Mouse (Mus musculus) adrenal gland, postnatal 4 days (tissue): ENCODE data around the gene Rnpep. TPM values are rescaled to one million over a fixed set of nuclear protein-coding genes. Genes with fewer than 3 reads are reported as not detected.
"Not testable (repeated sequence)": the region's sequence is repeated elsewhere in the genome, so short reads cannot be mapped to it uniquely, and the experiment has no call there.

Experiments used
- DNase-seq, 2 experiments: peaks; one replicate each; pipeline ENCODE4 v3.0.0; 2021 to 2022; ENCODE audit warnings: low spot score in 2 of 2, mixed read lengths in 2 of 2
- total RNA-seq, 2 experiments: library from RNA; stranded (reverse); gene quantifications; 2 replicates each; pipeline ENCODE4 v1.2.3; 2021

Gene Rnpep
- total RNA-seq, 2 experiments from 2014 or later = 47.3 to 48.8 TPM

GRCm38 (mm10) chr1:135260931-135261330, 23.0 kb downstream of the Rnpep start:
- DNase-seq = no peak

GRCm38 (mm10) chr1:135259128-135259436, 24.8 kb downstream of the Rnpep start:
- DNase-seq = peak; percentile 39 to 58

- peak in 1 of 2 experiments; percentile 33 for DNase-seq
Observed at GRCm38 (mm10) chr1:135258380-135259127, 25.3 kb downstream of the Rnpep start, which contains the start of gene Elf3. Gene Elf3 (minus strand): TSS chr1:135258568.

- DNase-seq = no peak
Observed at GRCm38 (mm10) chr1:135256299-135256698, 27.6 kb downstream of the Rnpep start.

GRCm38 (mm10) chr1:135252854-135253253, 31.0 kb downstream of the Rnpep start:
- no peak for DNase-seq

GRCm38 (mm10) chr1:135251405-135251804, 32.5 kb downstream of the Rnpep start:
- no peak for DNase-seq

GRCm38 (mm10) chr1:135250706-135251105, 33.2 kb downstream of the Rnpep start:
- no peak for DNase-seq

GRCm38 (mm10) chr1:135248434-135248850, 35.4 kb downstream of the Rnpep start:
- DNase-seq = no peak

- DNase-seq = no peak
Observed at GRCm38 (mm10) chr1:135244014-135244413, 39.9 kb downstream of the Rnpep start.

GRCm38 (mm10) chr1:135240206-135240605, 43.7 kb downstream of the Rnpep start:
- DNase-seq = not testable (repeated sequence)

GRCm38 (mm10) chr1:135237131-135237851, 46.6 kb downstream of the Rnpep start:
- no peak for DNase-seq

GRCm38 (mm10) chr1:135234771-135235170, 49.1 kb downstream of the Rnpep start:
- DNase-seq = no peak

- no peak for DNase-seq
Observed at GRCm38 (mm10) chr1:135233961-135234360, 49.9 kb downstream of the Rnpep start.

- not testable (repeated sequence) for DNase-seq
Observed at GRCm38 (mm10) chr1:135231878-135232277, 52.0 kb downstream of the Rnpep start.

GRCm38 (mm10) chr1:135227339-135227950, 56.4 kb downstream of the Rnpep start:
- DNase-seq = no peak

- no peak for DNase-seq
Observed at GRCm38 (mm10) chr1:135224981-135225604, 58.8 kb downstream of the Rnpep start.

- no peak for DNase-seq
Observed at GRCm38 (mm10) chr1:135224147-135224546, 59.7 kb downstream of the Rnpep start.

- DNase-seq = no peak
Observed at GRCm38 (mm10) chr1:135217607-135218233, 66.2 kb downstream of the Rnpep start.

GRCm38 (mm10) chr1:135213772-135214640, 69.9 kb downstream of the Rnpep start:
- no peak for DNase-seq
